Mouse (Mus musculus) liver, embryonic 11.5 days (tissue): ENCODE data around the gene Nabp1. TPM values are rescaled to one million over a fixed set of nuclear protein-coding genes. Genes with fewer than 3 reads are reported as not detected.
A peak's percentile ranks its signal among the peaks of the same experiment; 100 is the strongest.

ENCODE experiments used
- ATAC-seq: fragments of 200-750 bp; cut with Nextera tagmentation; replicated peaks from 2 replicates; pipeline ENCODE4 v1.8.0; 2017; ENCODE audit warnings: moderate number of reproducible peaks, mild to moderate bottlenecking, moderate TSS enrichment, moderate library complexity; ENCODE audit not compliant: low FRiP score
- DNase-seq: peaks from one replicate; pipeline ENCODE4 v3.0.0-alpha.2; 2017; ENCODE audit warnings: low spot score
- H3K27ac ChIP-seq: fragments of 300-500 bp; sonication (generic); 2 replicates; pipeline ENCODE4 v1.5.1; 2014; ENCODE audit warnings: mild to moderate bottlenecking, low read depth, low read length, control low read depth
- H3K27me3 ChIP-seq: fragments of 300-500 bp; sonication (generic); replicated peaks from 2 replicates; pipeline ENCODE4 v1.6.1; 2014; ENCODE audit warnings: low read length, mixed read lengths; ENCODE audit not compliant: control insufficient read depth, insufficient read depth
- H3K36me3 ChIP-seq: fragments of 300-500 bp; sonication (generic); 2 replicates; pipeline ENCODE4 v1.6.1; 2014; ENCODE audit warnings: mild to moderate bottlenecking, low read length, moderate library complexity, mixed read lengths; ENCODE audit not compliant: control insufficient read depth, insufficient read depth
- H3K4me1 ChIP-seq: fragments of 300-500 bp; sonication (generic); replicated peaks from 2 replicates; pipeline ENCODE4 v1.6.1; 2014; ENCODE audit warnings: low read length, mixed read lengths; ENCODE audit not compliant: control insufficient read depth, insufficient read depth
- H3K4me2 ChIP-seq: fragments of 300-500 bp; sonication (generic); 2 replicates; pipeline ENCODE4 v1.6.1; 2014; ENCODE audit warnings: mild to moderate bottlenecking, control low read depth, moderate library complexity
- H3K4me3 ChIP-seq: fragments of 300-500 bp; sonication (generic); 2 replicates; pipeline ENCODE4 v1.5.1; 2014; ENCODE audit warnings: low read depth, low read length, control low read depth
- H3K9ac ChIP-seq: fragments of 300-500 bp; sonication (generic); 2 replicates; pipeline ENCODE4 v1.6.1; 2014; ENCODE audit warnings: low read depth, low read length, control low read depth
- H3K9me3 ChIP-seq: fragments of 300-500 bp; sonication (generic); 2 replicates; pipeline ENCODE4 v1.6.1; 2016; ENCODE audit warnings: low read length, inconsistent platforms, mixed read lengths; ENCODE audit not compliant: control insufficient read depth
- WGBS: fragments of 180-500 bp; shearing (Covaris S2); extraction: QIAGEN DNeasy Blood & Tissue Kit; methylation state at CpG from one replicate; pipeline ENCODE4 v1.1.7; 2014; 5-methylcytosine and 5-hydroxymethylcytosine counted together
- polyA plus RNA-seq: library from polyadenylated mRNA; unstranded; fragments of >200 nt; fragmentation: Nextera tagmentation; extraction: Ambion mirVana; gene quantifications from 2 replicates; pipeline ENCODE4 v1.2.1, GENCODE M21; 2014

Nabp1 gene
- 7.6 and 10.1 TPM in 2 replicates for polyA plus RNA-seq

DNA sequence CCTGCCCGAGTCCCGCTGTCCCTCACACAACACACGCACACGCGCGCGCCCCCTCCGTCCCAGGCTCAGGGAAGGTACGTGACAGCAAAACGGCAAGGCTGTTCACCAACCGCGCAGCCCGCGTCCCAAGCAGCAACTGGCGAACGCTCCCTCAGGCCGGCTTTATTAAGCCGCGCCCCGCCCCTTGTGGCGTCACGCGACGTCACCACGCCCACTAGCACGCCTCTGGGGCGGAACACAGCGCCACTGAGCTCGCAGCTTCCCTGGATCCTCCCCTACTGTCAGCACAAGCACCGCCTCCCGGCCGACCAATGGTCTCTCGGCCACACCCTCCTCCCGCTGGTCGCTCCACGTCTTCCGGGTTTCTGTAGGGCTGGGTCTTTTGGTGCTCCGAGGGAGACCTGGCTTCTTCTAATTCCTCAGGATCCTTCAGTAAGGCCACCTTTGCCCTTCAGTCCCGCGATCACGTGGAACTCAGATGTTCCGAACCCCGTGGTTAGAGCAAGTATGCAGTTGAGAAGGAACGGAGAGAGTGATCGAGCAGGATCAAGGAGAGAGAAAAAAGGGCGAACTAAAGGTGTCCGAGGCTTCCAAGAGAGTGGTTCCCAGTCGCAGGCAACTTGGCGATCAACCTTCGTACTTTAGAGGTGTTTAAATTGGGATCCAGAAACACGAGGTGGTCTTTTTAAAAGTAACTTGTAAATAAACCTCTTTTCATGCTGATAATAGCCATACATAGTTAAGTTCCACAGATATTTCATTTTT is at the start of gene Nabp1:
Gene Nabp1 (minus strand): TSS at position 164 of the 765 bp plus-strand sequence.
- ATAC-seq: peak; percentile 100
- Histone ChIP-seq H3K9ac (peak within 1 kb of the TSS; percentile 80), H3K4me2 (peak within 1 kb of the TSS; percentile 94), H3K4me3 (peak within 1 kb of the TSS; percentile 74), H3K27me3 (no peaks in the 10 kb centered on the region), H3K36me3 (no peaks in the 10 kb centered on the region), H3K27ac (peak within 1 kb of the TSS; percentile 55), H3K9me3 (no peaks in the 10 kb centered on the region), H3K4me1 (peaks cover 4% of the 10 kb centered on the region; the same call in 1 of the 2 replicates)
- DNase-seq: peak; percentile 98
- under 1% methylated on average over 51 of the region's 51 CpGs for WGBS

DNA sequence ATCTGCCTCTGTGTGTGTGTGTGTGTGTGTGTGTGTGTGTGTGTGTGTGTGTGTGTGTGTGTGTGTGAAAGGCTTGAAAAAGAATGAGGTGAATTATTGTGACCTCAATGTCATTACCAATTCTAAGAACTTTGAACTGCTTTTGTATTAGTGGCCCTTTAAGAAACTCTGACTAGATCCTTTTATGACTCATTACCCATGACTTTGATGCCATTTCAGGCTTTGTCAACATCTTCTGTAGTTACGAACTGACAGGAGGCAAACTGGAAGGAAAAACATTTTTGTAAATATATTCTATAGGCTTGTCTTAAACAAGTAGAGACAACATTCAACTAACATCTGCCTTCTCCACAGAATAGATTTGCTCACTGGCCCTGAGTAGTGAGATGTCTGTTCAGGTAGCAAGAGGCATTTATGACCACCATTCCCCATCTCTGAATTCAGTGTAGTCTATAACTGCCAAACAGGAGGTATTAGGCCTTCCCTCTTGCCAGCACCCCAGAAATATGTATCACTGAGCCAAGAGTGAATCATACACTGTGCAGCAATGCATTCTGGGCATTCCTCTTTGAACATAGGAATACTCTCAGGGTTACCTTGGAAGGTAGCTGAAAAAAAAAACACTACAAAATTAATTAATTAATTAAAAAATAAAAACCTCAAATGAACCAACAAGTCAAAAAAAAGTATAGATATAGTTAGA is 47.5 kb upstream of the Nabp1 start:
- 81% methylated on average over 1 of the region's 1 CpGs for WGBS
- H3K36me3 ChIP-seq: no peaks in the 10 kb centered on the region
- no peaks in the 10 kb centered on the region for H3K9me3 ChIP-seq
- ATAC-seq: no peak
- H3K4me1 ChIP-seq: peaks cover 6% of the 10 kb centered on the region; the same call in 1 of the 2 replicates
- no peak for DNase-seq
- no peak overlapping the region for H3K27ac ChIP-seq
- H3K4me2 ChIP-seq: no peak overlapping the region
- H3K9ac ChIP-seq: no peak overlapping the region
- H3K27me3 ChIP-seq: no peaks in the 10 kb centered on the region
- no peak overlapping the region for H3K4me3 ChIP-seq

DNA sequence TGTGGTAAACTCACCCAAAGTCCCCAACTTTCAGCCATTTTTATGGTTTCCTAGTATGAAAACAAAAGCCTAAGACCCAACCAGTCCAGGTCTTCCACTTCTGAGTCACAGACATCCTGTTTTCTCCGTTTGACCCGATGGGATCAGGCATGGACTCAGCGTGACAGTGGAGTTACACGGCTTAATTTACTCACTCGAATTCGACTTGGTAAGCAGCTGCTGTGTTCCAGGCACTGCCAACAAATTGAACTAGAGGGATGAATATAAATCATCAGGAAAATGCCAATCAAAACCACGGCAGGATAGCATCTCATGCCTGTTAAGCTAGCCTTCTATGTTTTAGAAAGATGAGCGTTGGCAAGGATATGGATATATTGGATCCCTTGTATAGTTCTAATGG is 43.4 kb upstream of the Nabp1 start:
- H3K27me3 ChIP-seq: no peaks in the 10 kb centered on the region
- no peak overlapping the region for H3K4me2 ChIP-seq
- 80% methylated on average over 8 of the region's 8 CpGs for WGBS
- no peak overlapping the region for H3K9ac ChIP-seq
- no peak for DNase-seq
- no peak for ATAC-seq
- no peaks in the 10 kb centered on the region for H3K36me3 ChIP-seq
- no peak overlapping the region for H3K27ac ChIP-seq
- H3K4me3 ChIP-seq: no peak overlapping the region
- no peaks in the 10 kb centered on the region for H3K9me3 ChIP-seq
- no peaks in the 10 kb centered on the region for H3K4me1 ChIP-seq

DNA sequence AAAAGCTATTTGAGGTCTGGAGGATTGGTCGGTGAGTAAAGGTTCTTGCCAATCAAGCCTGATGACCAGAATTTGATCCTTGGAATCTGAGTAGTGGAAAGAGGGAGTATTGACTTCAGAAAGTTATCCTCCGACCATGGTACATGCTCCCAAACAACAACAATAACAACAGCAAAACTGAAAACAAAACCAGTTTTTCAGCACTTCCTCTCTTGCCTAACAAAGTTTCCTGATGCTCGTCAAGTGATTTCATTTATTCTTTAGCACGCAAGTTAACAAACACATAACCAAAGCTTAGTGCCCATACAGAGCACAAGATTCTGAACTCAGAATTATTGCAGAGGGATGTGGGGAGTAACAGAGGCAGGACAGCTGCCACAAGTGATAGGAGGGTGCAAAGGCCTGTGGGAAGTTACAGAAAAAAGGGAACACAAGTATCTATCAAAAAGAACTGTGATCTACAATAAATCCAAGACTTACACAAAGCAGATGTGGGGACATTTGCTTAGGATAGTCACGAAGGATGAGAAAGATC is 42.1 kb upstream of the Nabp1 start:
- Histone ChIP-seq H3K4me3 (no peak overlapping the region), H3K4me1 (no peaks in the 10 kb centered on the region), H3K27me3 (no peaks in the 10 kb centered on the region), H3K27ac (no peak overlapping the region), H3K9me3 (no peaks in the 10 kb centered on the region), H3K36me3 (no peaks in the 10 kb centered on the region), H3K4me2 (no peak overlapping the region), H3K9ac (no peak overlapping the region)
- 63% methylated on average over 5 of the region's 5 CpGs for WGBS
- ATAC-seq: no peak
- no peak for DNase-seq

DNA sequence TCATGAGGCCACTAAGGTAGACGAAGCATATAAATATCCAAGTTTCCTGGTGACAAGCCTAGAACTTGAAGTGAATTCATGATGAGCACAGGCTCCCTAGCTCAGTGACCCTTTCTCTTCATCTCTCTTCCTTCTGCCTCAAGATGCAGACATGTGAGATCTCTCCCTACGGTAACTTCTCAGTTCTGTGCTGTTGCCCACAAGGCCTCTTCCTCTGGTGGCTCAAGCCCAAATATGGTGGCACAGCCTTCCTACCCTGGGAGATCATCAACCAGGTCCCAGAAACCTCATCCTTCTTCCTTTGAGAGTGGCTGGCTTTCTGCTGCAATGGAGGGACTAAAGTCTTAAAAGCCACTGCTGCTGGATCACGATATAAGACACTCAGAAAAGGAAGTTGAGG is 40.9 kb upstream of the Nabp1 start:
- H3K9ac ChIP-seq: no peak overlapping the region
- no peak overlapping the region for H3K4me2 ChIP-seq
- H3K27me3 ChIP-seq: no peaks in the 10 kb centered on the region
- no peaks in the 10 kb centered on the region for H3K9me3 ChIP-seq
- no peak for ATAC-seq
- H3K4me3 ChIP-seq: no peak overlapping the region
- no peaks in the 10 kb centered on the region for H3K4me1 ChIP-seq
- DNase-seq: no peak
- no peak overlapping the region for H3K27ac ChIP-seq
- no peaks in the 10 kb centered on the region for H3K36me3 ChIP-seq
- 66% methylated on average over 3 of the region's 3 CpGs for WGBS

DNA sequence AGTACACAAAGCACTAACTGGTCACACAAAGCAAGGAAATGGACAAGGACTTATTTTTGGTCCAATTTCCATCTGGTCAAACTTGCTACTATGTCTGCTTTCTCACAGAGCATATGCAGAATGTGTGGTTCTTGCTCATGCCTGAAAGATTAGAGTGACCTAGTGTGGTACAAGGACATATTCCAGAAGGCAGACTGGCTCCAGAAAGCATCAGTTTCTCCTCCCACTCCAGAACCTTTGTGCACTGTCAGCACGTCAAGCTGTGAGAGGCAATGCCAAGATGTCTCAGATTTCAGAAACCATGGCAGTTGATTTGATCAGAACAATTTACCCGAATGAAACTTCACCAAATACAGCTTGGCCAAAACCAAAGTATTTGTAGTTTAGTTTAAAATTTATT is 37.4 kb upstream of the Nabp1 start:
- Histone ChIP-seq H3K4me3 (no peak overlapping the region), H3K4me1 (no peaks in the 10 kb centered on the region), H3K4me2 (no peak overlapping the region), H3K36me3 (no peaks in the 10 kb centered on the region), H3K27me3 (no peaks in the 10 kb centered on the region), H3K9ac (no peak overlapping the region), H3K27ac (no peak overlapping the region), H3K9me3 (no peaks in the 10 kb centered on the region)
- WGBS: 73% methylated on average over 2 of the region's 2 CpGs
- DNase-seq (no peak), ATAC-seq (no peak)

DNA sequence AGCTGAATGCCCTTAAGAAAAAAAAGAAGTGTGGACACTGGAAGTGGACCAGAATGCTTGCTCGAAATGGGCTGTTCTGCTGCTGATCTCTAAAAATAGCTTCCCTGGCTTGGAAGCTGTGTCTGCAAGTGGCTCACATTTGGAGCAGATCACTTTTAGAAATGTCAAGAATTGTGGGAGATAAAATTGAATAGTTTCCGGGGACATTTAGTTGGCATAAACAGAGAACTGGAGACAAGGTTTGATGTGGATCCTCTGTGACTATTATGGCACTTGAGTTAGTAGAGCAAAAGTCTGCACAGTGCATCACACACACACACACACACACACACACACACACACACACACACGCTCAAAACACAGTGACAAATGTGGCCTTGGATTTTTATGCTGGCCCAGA is 36.8 kb upstream of the Nabp1 start:
- 61% methylated on average over 3 of the region's 3 CpGs for WGBS
- Histone ChIP-seq H3K27ac (no peak overlapping the region), H3K9me3 (no peaks in the 10 kb centered on the region), H3K4me3 (no peak overlapping the region), H3K9ac (no peak overlapping the region), H3K4me1 (no peaks in the 10 kb centered on the region), H3K27me3 (no peaks in the 10 kb centered on the region), H3K4me2 (no peak overlapping the region), H3K36me3 (no peaks in the 10 kb centered on the region)
- ATAC-seq (no peak), DNase-seq (no peak)

DNA sequence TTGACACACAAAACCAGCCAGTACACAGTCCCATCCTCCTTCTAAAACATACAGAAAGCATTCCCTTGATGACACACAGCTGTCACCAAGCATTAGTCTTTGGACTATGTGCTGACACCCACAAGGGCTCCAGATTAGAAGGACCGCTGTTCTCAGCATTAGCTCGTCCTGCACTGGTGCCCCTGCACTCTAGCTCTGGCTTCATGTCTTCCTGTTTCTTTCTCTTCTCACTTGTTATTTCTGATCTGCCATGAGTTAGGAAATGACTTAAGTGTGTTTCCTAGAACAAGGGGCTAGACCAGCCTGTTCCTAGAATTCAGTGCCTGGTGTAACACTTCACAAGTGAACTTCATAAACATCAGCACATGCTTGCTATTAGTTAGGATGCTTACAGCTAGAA is 36.2 kb upstream of the Nabp1 start:
- 0 out of 2 replicates have a peak, but pooled peaks cover 2% of the 10 kb centered on the region for H3K4me1 ChIP-seq
- H3K27ac ChIP-seq: no peak overlapping the region
- H3K27me3 ChIP-seq: no peaks in the 10 kb centered on the region
- WGBS: 85% methylated on average over 2 of the region's 2 CpGs
- no peaks in the 10 kb centered on the region for H3K9me3 ChIP-seq
- no peak overlapping the region for H3K4me3 ChIP-seq
- H3K4me2 ChIP-seq: no peak overlapping the region
- H3K36me3 ChIP-seq: no peaks in the 10 kb centered on the region
- ATAC-seq (no peak), DNase-seq (no peak)
- H3K9ac ChIP-seq: no peak overlapping the region
